Comparison of ENCODE assay signal across 7 mouse cellular contexts in genomic region chr11:77630257-77630670, GRCm38 (mm10). TPM values are rescaled to one million over a fixed set of nuclear protein-coding genes. Genes with fewer than 3 reads are reported as not detected.
DNase-seq lines count a peak whose midpoint lies in the region; ATAC-seq and TF ChIP-seq lines count a peak whose summit lies in the region.

No protein-coding gene starts in this region.

- peak; percentile 87 for DNase-seq in adrenal gland, postnatal 10 days
- peak; percentile 64 for DNase-seq in embryo, embryonic 11.5 days (ENCODE audit: low read depth, low spot score)
- DNase-seq in gastrocnemius, postnatal 4 days (ENCODE audit: low spot score in 2 of 2) = peak; percentile 55 to 73
- DNase-seq in limb, embryonic 10.5 days (ENCODE audit: low spot score) = peak; percentile 82
- peak; percentile 71 for DNase-seq in spleen, adult 12 weeks (ENCODE audit: low spot score)

- peak overlapping the region; percentile 72 for H3K4me2 ChIP-seq in intestine, postnatal 0 days (replicated peaks; ENCODE audit: low read depth)
- H3K4me2 ChIP-seq in midbrain, embryonic 12.5 days (replicated peaks) = peak overlapping the region; percentile 40

- H3K36me3 ChIP-seq in intestine, postnatal 0 days (ENCODE audit: control insufficient read depth, insufficient read depth) = no peaks in the 10 kb centered on the region
- H3K36me3 ChIP-seq in limb, embryonic 10.5 days = no peaks in the 10 kb centered on the region
- H3K36me3 ChIP-seq in midbrain, embryonic 12.5 days = no peaks in the 10 kb centered on the region

- TF ChIP-seq CTCF in intestine, postnatal 0 days (IDR thresholded peaks at IDR 0.05; ENCODE audit: low read depth) = peak; percentile 98

- no peak overlapping the region for H3K27ac ChIP-seq in intestine, postnatal 0 days (ENCODE audit: low read depth, low read length)
- H3K27ac ChIP-seq in limb, embryonic 10.5 days = peak overlapping the region; percentile 64
- no peak overlapping the region for H3K27ac ChIP-seq in midbrain, embryonic 12.5 days (replicated peaks)

- WGBS in intestine, postnatal 0 days = 13% methylated on average over 8 of the region's 8 CpGs
- 19% methylated on average over 8 of the region's 8 CpGs for WGBS in limb, embryonic 10.5 days
- 16% methylated on average over 8 of the region's 8 CpGs for WGBS in midbrain, embryonic 12.5 days

- peak; percentile 43; the same call in 1 of the 2 replicates for ATAC-seq in intestine, postnatal 0 days
- 0 out of 2 replicates have a peak, but pooled peaks have one; percentile 16 for ATAC-seq in midbrain, embryonic 12.5 days (ENCODE audit: low FRiP score, low read depth)

- no peaks in the 10 kb centered on the region for H3K4me1 ChIP-seq in intestine, postnatal 0 days (replicated peaks; ENCODE audit: control insufficient read depth, insufficient read depth, low read length)
- peaks cover 9% of the 10 kb centered on the region for H3K4me1 ChIP-seq in limb, embryonic 10.5 days
- H3K4me1 ChIP-seq in midbrain, embryonic 12.5 days = peaks cover 18% of the 10 kb centered on the region

- no peaks in the 10 kb centered on the region for H3K9me3 ChIP-seq in intestine, postnatal 0 days (ENCODE audit: control insufficient read depth)
- no peaks in the 10 kb centered on the region for H3K9me3 ChIP-seq in limb, embryonic 10.5 days (replicated peaks)
- H3K9me3 ChIP-seq in midbrain, embryonic 12.5 days = no peaks in the 10 kb centered on the region

- peak overlapping the region; percentile 34 for H3K4me3 ChIP-seq in intestine, postnatal 0 days (ENCODE audit: low read depth, low read length)
- peak overlapping the region; percentile 39 for H3K4me3 ChIP-seq in limb, embryonic 10.5 days
- peak overlapping the region; percentile 22; the same call in 1 of the 2 replicates for H3K4me3 ChIP-seq in midbrain, embryonic 12.5 days

- no peak overlapping the region; the same call in 1 of the 2 replicates for H3K9ac ChIP-seq in intestine, postnatal 0 days (ENCODE audit: low read depth, low read length)
- no peak overlapping the region for H3K9ac ChIP-seq in midbrain, embryonic 12.5 days (replicated peaks)

- no peaks in the 10 kb centered on the region for H3K27me3 ChIP-seq in intestine, postnatal 0 days (replicated peaks; ENCODE audit: control insufficient read depth, insufficient read depth, low read length)
- H3K27me3 ChIP-seq in limb, embryonic 10.5 days (ENCODE audit: low read depth, poor library complexity, severe bottlenecking) = peaks cover 3% of the 10 kb centered on the region; the same call in 1 of the 2 replicates
- 0 out of 2 replicates have a peak, but pooled peaks cover 5% of the 10 kb centered on the region for H3K27me3 ChIP-seq in midbrain, embryonic 12.5 days

RNA-seq across cellular contexts. Expression of gene Taok1, which starts 22.6 kb away (rescaled TPM):
- total RNA-seq in adrenal gland, postnatal 10 days (2021) = 10 to 100 TPM; 45.4 to 52.4 TPM
- 10 to 100 TPM; 49.6 to 50.1 TPM for total RNA-seq in gastrocnemius, postnatal 4 days (2021)
- 8.6 and 9.3 TPM in 2 replicates for polyA plus RNA-seq in intestine, postnatal 0 days (2015; fragmentation: Nextera tagmentation; extraction: Ambion mirVana)
- 8.4 and 9.9 TPM in 2 replicates for polyA plus RNA-seq in limb, embryonic 10.5 days (2016; fragmentation: Nextera tagmentation; extraction: Ambion mirVana)
- 23.9 and 26.0 TPM in 2 replicates for polyA plus RNA-seq in midbrain, embryonic 12.5 days (2016; fragmentation: Nextera tagmentation; extraction: Ambion mirVana)

RNA-seq across cellular contexts. Expression of gene Nufip2, which starts 55.7 kb away (rescaled TPM):
- total RNA-seq in adrenal gland, postnatal 10 days (2021) = 10 to 100 TPM; 66.1 to 69.1 TPM
- total RNA-seq in gastrocnemius, postnatal 4 days (2021) = 10 to 100 TPM; 60.1 to 64.9 TPM
- 4.6 and 7.2 TPM in 2 replicates for polyA plus RNA-seq in intestine, postnatal 0 days (2015; fragmentation: Nextera tagmentation; extraction: Ambion mirVana)
- 3.7 and 4.0 TPM in 2 replicates for polyA plus RNA-seq in limb, embryonic 10.5 days (2016; fragmentation: Nextera tagmentation; extraction: Ambion mirVana)
- 4.3 and 5.0 TPM in 2 replicates for polyA plus RNA-seq in midbrain, embryonic 12.5 days (2016; fragmentation: Nextera tagmentation; extraction: Ambion mirVana)
